Mouse (Mus musculus) 416B (cell line): ENCODE measurements around the gene Smg6.
A peak's percentile ranks its signal among the peaks of the same experiment; 100 is the strongest.

Source experiments
- DNase-seq: peaks from one replicate; pipeline ENCODE4 v3.0.0; 2011; ENCODE audit warnings: low read depth

Smg6 gene

GRCm38 (mm10) chr11:74929111-74929510 lies 3.5 kb downstream of the Smg6 start:
- no peak for DNase-seq

GRCm38 (mm10) chr11:74930391-74930790 lies 4.8 kb downstream of the Smg6 start:
- DNase-seq: no peak

GRCm38 (mm10) chr11:74946348-74946747 lies 20.7 kb downstream of the Smg6 start:
- peak; percentile 75 for DNase-seq

DNA sequence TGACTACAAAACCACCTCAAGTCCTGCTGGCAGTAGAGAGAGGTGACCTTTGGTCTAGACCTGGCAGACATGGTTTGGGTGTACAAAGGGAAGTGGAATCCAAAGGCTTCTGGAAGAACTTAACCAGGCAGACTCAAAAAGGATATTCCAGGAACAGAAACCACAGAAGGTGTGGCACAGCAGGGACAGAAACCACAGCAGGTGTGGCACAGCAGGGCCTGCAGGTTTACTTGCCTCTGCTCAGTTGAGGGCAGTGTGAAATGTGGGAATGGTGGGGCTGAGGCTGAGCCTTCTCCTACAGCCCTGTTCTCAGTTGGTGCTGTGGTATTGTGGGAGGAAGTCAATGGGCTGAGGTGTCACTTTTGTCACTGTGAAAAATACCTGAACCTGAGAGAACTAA lies 29.3 kb downstream of the Smg6 start:
- peak; percentile 24 for DNase-seq

DNA sequence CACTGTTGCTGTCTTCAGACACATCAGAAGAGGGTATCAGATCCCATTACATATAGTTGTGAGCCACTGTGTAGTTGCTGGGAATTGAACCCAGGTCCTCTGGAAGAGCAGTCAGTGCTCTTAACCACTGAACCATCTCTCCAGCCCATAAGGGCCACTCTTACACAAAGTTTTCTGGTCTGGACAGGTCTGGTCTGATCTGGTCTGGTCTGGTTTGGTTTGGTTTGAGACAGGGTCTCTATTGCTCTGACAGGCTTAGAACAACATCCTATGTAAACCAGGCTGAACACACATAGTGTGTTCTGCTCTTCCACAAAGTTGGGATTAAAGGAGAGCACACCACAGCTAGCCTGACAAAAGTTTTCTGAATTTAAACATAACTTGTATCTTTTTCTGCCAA lies 30.4 kb downstream of the Smg6 start:
- DNase-seq: no peak

DNA sequence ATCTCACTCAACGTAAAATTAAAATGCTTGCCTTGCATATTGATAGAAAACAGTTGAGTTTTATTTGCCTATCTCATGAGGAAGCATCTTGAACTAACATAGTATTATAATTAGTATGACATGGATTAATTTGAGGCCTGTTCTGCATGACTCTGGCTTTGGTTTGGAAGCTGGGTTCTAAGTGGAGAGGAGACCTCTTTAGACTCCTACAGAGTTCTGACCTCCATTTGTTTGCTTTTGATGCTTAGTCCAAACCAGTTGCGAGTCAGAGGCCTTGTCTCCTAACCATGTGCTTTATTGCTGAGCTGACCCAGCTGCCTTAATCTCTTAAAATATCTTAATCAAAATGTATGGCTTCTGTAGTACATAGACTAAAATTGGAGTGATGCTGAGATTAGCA lies 32.0 kb downstream of the Smg6 start:
- no peak for DNase-seq

GRCm38 (mm10) chr11:74959501-74959900 lies 33.9 kb downstream of the Smg6 start:
- peak; percentile 82 for DNase-seq

DNA sequence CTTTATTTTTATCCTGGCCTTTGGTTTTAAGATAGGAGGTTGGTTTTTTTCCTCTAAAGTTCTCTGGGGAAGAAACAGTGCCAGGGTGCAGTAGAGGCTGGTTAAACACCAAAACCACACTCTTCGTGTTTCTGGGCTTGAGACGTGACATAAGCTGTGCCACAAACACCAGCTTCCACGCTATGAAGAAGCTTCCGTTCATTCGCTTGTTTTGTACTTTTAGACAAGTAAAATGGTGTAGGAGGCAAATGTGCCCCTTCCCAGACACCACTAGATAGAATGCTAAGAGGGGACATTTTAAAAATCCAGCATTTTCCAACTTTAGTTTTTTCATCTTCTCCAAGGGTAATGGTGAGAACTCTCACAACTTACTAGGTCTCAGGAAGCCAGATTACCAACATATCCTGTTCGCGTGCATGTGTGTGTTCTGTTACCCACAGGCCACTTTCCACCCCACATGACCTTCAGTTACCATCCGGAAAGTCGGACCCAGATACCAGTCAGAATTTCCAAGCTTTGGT lies 34.5 kb downstream of the Smg6 start:
- DNase-seq: peak; percentile 93

DNA sequence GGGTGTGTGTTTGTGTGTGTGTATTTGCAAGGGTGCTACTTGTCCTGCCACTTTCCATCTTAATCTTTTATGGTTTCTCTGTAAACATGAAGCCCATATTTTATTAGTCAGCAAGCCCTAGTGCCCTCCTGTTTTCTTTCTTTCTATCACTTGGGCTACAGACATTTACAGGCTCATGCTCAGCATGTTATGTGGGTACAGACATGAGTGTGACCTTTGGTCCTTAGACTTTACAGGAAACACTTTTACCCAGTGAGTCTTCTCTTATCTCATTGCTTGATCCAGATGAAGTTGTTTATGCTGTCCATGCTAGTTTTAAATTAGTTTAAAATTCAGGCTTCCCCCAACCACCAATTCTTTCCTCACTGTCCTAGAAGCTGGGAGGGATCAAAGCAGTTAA lies 36.3 kb downstream of the Smg6 start:
- peak; percentile 29 for DNase-seq

GRCm38 (mm10) chr11:74962846-74963407 lies 37.3 kb downstream of the Smg6 start:
- DNase-seq: no peak

DNA sequence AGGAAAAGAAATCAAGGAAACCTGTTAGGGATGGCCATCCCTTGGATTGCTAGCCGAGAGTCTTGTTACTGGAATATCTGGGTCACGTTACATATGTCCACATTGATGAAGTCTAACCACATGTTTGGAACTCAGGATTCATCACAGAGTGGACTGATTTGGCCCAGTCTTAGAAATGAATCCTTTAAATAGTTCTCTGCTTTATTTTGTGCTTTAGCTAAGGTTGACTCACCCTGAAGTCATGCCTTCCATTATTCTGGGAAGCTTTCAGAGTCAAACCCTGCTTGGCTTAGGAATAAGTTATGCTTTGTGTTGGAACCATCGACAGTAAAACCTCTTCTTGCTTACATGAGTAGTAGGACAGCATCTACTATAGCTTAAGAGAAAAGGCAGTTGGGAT lies 39.9 kb downstream of the Smg6 start:
- no peak for DNase-seq

- DNase-seq: no peak
Measured at GRCm38 (mm10) chr11:74973290-74974157, 47.9 kb downstream of the Smg6 start.

GRCm38 (mm10) chr11:74974615-74975014 lies 49.0 kb downstream of the Smg6 start:
- no peak for DNase-seq

DNA sequence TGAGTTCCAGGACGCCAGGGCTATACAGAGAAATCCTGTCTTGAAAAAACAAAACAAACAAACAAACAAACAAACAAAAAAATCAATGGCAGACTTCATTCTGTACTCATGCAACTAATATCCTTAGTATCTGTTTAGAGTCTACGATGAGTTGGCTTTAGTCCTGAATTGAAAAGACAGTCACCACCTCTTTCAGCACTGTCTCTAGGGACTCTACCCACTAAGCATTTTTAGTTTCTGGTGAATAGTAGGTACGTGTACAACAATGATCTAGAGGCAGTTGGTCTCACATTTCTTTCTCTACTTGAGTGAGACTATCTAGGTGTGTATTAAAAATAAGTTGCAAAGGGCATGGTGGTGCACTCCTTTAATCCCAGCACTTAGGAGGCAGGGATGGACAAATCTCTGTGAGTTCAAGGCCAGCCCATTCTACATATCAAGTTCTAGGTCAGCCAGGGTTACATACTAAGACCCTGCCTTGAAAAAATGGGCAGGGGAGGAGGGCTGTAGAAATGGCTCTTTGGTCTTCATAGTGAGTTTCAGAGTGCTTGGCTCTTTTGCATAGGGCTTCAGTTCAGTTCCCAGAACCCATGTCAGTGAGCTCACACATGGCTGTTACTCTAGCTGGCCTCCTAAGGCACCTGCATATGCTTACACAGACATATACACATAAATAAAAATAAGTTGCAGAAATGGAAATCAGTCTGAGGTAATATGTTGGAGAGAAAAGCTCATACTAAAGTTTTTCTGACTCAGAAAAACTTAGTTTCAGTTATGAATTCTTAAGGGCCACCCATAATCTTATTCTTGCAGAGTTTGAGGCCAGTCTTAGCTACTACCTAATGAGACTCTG lies 51.4 kb downstream of the Smg6 start:
- no peak for DNase-seq

DNA sequence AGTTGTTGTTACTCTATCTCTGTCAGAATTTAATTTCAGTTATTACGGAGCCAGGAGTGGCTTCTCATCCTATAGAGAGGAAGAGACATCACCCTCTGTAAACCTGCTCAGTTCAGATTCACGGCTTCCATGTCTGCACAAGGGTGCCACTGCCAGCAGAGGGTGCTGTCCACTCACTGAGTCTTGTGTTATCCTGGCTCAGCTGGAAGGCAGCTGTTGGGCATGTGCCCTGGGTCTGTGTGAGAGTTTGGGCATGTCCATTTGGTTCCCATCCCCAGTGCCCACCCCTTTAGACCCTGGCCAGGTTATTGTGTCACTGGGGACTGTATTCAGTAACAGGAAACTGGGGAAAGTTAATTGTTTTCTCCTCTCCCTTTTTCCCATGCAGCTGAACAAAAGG lies 55.8 kb downstream of the Smg6 start:
- peak; percentile 79 for DNase-seq

DNA sequence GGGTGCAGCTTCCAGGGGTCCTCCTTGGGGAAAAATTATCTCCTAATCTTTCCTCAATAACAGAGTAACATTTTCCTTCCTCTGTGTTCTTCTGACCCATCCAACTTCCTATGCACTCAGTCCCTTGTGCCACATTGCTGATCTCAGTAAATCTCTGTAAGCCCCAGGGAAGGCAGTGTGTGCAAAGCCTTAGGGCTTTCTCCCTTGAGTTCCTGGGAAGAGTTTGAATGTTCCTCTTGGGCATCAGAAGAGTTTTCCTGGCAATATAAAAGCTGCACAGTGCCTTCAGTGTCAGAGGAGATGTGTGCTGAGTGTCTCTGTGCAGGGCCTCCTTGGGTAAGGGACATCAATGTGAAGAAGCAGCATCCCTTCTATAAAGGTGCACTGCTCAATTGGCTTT lies 56.6 kb downstream of the Smg6 start:
- no peak for DNase-seq

DNA sequence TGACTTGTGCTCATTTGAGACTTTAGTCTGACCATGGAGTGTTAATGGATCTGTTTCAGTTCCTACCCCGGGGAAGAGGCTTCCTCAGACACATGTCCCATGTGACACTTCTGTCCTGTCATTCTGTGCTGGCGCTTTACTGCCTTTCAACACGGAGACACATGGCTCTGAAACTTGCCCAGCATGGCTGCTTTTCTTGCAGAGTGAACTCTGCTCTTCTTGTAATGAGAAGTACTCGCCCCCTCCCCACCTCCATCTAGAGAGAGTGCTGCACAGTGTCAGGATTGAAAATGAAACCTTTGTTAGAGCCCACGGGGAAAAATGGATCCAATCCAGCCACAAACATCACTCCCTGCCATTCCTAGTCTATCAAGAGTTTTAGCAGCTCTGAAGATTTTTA lies 62.5 kb downstream of the Smg6 start:
- DNase-seq: no peak

DNA sequence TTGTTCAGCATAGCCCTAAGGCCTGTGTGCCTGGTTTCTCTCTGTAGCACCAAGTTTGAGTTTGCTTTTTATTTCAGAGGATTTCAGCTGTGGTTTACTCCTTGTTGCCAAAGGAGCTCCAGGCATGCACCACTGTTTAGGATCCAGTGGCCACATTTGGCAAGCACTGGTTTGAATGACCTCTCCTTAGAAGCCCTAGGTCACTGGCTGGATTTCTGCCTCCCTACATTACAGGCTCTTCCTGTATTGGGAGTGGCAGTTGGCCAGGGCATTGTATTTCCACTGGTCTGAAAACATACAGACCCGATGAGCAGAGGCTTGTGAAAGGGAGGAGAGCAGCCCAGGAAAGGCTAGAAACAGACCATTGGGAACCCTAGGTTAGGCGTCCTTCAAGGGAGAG lies 63.4 kb downstream of the Smg6 start:
- peak; percentile 28 for DNase-seq

GRCm38 (mm10) chr11:74990501-74990900 lies 64.9 kb downstream of the Smg6 start:
- no peak for DNase-seq

GRCm38 (mm10) chr11:74991290-74991689 lies 65.7 kb downstream of the Smg6 start:
- DNase-seq: no peak

- no peak for DNase-seq
Measured at GRCm38 (mm10) chr11:74992427-74992987, 66.9 kb downstream of the Smg6 start.

- peak; percentile 66 for DNase-seq
Measured at GRCm38 (mm10) chr11:74994141-74994540, 68.5 kb downstream of the Smg6 start.
